Mouse (Mus musculus) thymus, postnatal 36 days (tissue): ENCODE data around the gene Acox2.
"Not testable (repeated sequence)": the region's sequence is repeated elsewhere in the genome, so short reads cannot be mapped to it uniquely, and the experiment has no call there.

Source experiments
- DNase-seq, 2 experiments: peaks; one replicate each; pipeline ENCODE4 v3.0.0; 2022; ENCODE audit warnings: mixed read lengths in 2 of 2

Gene Acox2

GRCm38 (mm10) chr14:8259166-8259565 is at the start of gene Acox2:
Gene Acox2, minus strand, starts transcription at chr14:8259353.
- DNase-seq = no peak

GRCm38 (mm10) chr14:8308650-8309049 is 49.5 kb upstream of the Acox2 start:
- DNase-seq = no peak

- no peak for DNase-seq
Measured at GRCm38 (mm10) chr14:8306884-8307283, 47.7 kb upstream of the Acox2 start.

- DNase-seq = no peak
Measured at GRCm38 (mm10) chr14:8305014-8305413, 45.9 kb upstream of the Acox2 start.

- DNase-seq = no peak
Measured at GRCm38 (mm10) chr14:8304082-8304481, 44.9 kb upstream of the Acox2 start.

- DNase-seq = no peak
Measured at GRCm38 (mm10) chr14:8302687-8303086, 43.5 kb upstream of the Acox2 start.

- peak; percentile 30 to 45 for DNase-seq
Measured at GRCm38 (mm10) chr14:8300281-8300680, 41.1 kb upstream of the Acox2 start.

- no peak for DNase-seq
Measured at GRCm38 (mm10) chr14:8297889-8298293, 38.7 kb upstream of the Acox2 start.

GRCm38 (mm10) chr14:8294257-8294656 is 35.1 kb upstream of the Acox2 start:
- DNase-seq = no peak

- peak in 1 of 2 experiments; percentile 15 for DNase-seq
Measured at GRCm38 (mm10) chr14:8286595-8286994, 27.4 kb upstream of the Acox2 start.

- DNase-seq = no peak
Measured at GRCm38 (mm10) chr14:8283784-8284183, 24.6 kb upstream of the Acox2 start.

GRCm38 (mm10) chr14:8271281-8271680 is 12.1 kb upstream of the Acox2 start:
- not testable (repeated sequence) for DNase-seq

GRCm38 (mm10) chr14:8264378-8264777 is 5.2 kb upstream of the Acox2 start:
- no peak for DNase-seq

- DNase-seq = no peak
Measured at GRCm38 (mm10) chr14:8262242-8262641, 3.1 kb upstream of the Acox2 start.

GRCm38 (mm10) chr14:8260214-8260613 is 1.1 kb upstream of the Acox2 start:
- DNase-seq = no peak

- DNase-seq = no peak
Measured at GRCm38 (mm10) chr14:8258752-8259151, 401 bp downstream of the Acox2 start.

GRCm38 (mm10) chr14:8258335-8258627 is 872 bp downstream of the Acox2 start:
- DNase-seq = no peak

GRCm38 (mm10) chr14:8257521-8258334 is 1.4 kb downstream of the Acox2 start:
- no peak for DNase-seq

GRCm38 (mm10) chr14:8256881-8257280 is 2.3 kb downstream of the Acox2 start:
- no peak for DNase-seq

- DNase-seq = no peak
Measured at GRCm38 (mm10) chr14:8256072-8256471, 3.1 kb downstream of the Acox2 start.

- DNase-seq = peak; percentile 42 to 56
Measured at GRCm38 (mm10) chr14:8255076-8255729, 4.0 kb downstream of the Acox2 start.

- DNase-seq = no peak
Measured at GRCm38 (mm10) chr14:8251330-8251885, 7.7 kb downstream of the Acox2 start.

GRCm38 (mm10) chr14:8250141-8250871 is 8.8 kb downstream of the Acox2 start:
- DNase-seq = no peak
